Mouse (Mus musculus) layer of hippocampus, adult 11-12 months (tissue): Measurements from ENCODE around the gene C530008M17Rik.

Experiments
- DNase-seq: peaks from one replicate; pipeline ENCODE4 v3.0.0; 2022; ENCODE audit warnings: low spot score

C530008M17Rik gene

DNA sequence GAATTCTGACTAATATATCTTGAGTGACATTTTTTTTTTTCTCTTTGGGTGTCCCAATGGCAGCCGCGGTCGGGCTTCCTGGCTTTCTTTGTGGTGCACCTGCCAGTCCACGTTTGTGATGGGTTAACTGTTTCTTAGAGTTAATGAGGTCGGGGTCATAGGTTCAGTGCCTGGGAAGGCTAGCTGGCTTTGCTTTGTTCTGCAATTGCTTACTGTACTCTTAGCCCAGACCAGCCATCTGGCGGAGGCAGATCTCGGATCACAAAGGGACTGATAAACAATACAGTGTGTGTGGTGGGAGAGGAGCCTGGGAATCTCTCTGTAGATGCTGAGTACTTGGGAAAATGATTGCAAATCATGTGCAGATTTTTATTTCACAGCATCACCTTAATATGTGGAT, 9.1 kb downstream of the C530008M17Rik start:
- no peak for DNase-seq

DNA sequence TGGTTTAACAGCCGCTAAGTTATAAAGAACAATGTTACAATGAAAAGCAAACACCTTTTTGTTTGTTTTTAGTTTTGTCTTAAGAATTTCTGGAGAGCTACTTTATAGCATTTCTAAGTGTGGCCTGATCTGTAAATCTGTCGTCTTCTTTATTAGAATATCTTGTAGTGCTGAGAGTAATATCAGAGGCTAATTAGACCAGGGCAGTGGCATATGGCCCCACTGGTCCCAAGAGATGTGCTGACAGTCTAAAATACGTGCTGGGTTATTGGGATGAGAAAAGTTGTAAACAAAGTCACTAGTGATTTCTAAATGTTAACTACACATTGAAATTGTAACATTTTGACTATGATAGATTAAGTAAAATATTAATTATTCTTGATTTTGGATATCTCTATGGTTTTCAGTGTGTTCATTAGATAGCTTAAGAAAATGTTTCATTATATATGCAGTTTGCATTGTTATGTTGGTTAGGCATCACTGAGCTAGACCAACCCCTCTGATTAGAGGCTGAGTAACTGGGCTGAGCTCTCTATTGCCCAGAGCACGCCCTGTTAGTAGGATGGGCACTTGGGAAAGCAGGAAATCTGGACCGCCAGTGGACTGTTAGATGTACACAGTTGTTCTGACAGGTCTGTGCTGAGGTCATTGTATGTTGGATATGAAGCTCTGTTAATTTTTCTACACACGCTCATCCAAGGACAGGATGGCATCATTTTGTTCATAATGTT, 9.9 kb downstream of the C530008M17Rik start:
- no peak for DNase-seq

DNA sequence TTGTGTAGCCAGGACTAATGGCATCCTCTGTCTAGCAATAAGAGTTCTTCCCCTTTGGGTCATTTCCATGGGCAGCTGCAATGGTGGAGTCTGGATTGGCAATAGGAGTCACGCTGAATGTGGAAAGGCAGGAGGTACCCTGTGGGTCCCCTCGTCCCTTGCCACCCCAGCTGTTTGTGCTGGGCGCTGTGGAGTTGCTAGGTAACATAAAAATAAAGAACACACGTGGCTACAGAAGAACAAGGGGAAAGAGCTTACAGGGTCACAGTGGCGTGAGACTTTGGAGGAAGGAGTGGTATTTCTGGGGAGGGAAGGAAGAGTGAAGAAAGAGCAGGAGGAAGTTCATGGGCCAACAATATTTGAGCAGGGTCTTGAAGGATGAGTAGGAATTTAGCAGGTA, 11.8 kb downstream of the C530008M17Rik start:
- DNase-seq, result no peak

DNA sequence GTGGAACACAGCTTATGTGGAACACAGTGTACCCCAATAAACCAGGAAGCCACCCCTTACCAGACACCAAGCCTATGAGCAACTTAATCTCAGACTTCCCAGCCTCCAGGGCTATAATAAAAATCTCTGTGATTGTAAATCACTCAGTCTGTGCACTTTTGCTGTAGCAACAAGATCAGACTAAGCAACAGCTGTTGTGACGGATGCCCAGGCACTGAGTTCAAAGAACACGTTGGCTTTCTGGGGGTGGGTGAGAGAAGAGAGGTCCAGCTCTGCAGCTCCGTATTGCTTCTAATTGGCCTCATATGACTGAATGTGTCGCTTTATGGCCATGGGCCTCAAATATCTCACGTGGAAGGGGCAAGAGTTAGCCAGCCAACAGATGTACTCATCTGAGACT, 12.2 kb downstream of the C530008M17Rik start:
- DNase-seq, result no peak

DNA sequence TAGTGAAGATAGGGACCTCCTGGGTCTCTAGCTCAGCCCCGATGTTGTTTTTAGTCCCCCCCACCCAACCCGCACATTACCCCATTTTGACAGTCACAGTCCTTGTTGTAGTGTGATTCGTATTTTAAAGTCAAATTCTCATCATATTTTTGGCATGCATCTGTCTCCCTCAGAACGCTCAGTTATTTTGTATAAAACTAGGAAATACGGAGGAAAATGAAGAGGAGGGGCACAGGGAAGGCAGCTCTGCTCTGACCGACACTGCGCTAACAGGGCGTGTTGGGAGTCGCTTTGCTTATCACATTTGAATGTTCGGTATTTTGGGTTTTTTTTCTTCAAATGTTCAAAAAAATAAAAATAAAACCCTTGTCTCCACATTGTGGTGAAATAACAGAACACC, 13.9 kb downstream of the C530008M17Rik start:
- no peak for DNase-seq

DNA sequence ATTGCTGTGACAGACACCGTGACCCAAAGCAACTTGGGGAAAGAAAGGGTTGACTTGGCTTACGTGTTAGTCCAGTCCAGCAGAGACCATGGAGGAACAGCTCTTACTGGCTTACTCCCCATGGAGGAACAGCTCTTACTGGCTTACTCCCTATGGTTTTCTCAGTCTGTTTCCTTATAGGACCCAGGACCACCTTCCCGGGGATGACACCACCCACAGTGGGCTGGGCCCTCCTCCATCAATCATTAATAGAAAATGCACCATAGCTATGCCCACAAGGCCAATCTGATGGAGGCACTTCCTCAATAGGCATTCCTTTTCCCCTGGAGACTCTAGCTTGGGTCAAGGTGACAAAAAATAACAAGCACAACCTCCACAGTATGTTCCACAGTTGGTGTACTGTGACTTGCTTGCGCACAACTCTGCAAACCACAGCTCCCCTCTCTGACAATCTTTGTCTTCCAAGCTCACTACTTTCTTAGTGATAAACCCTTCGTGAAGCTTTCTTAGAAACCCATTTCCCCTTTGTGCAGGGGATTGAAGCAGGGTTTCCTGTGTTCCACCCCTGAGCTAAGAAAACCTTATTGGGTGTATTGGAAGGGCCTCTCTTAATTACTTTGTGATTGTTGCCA, 17.8 kb downstream of the C530008M17Rik start:
- DNase-seq, result no peak

DNA sequence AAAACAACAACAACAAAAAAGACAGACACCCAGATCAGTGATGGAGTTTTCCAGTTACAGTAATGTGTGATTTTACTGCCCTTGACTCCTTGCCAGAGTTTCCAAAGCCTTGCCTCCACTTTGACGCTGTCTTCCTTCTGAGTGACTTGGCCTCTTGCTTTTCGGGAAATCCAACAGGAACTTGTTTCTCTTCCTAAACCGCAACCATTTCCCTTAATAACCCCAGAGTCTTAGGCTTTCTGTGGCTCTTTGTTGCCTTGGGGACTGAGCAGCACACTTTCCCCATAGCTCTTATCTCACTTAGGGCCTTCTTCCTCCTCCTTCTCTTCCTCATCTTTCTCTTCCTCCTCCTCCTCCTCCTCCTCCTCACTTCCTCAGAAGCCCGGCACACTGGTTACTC, 19.1 kb downstream of the C530008M17Rik start:
- no peak for DNase-seq

DNA sequence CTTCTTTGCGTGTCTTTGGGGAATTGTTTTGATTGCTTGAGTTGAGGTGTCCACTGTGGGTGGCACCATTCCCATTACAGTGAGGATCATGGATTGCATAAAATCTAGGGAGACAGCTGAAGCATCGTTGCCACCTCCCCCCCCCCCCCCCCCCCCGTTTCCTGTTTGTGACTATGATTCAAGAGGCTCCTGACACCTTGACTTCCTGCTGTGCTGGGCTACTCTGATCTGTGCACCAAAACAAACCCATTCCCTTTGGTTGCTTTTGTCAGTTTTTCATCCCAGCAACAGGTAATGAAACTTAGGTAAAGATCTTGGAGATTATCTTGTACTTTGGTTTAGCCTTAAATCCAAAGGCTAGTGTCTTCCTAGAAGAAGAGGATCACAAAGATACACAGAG, 24.6 kb downstream of the C530008M17Rik start:
- no peak for DNase-seq

DNA sequence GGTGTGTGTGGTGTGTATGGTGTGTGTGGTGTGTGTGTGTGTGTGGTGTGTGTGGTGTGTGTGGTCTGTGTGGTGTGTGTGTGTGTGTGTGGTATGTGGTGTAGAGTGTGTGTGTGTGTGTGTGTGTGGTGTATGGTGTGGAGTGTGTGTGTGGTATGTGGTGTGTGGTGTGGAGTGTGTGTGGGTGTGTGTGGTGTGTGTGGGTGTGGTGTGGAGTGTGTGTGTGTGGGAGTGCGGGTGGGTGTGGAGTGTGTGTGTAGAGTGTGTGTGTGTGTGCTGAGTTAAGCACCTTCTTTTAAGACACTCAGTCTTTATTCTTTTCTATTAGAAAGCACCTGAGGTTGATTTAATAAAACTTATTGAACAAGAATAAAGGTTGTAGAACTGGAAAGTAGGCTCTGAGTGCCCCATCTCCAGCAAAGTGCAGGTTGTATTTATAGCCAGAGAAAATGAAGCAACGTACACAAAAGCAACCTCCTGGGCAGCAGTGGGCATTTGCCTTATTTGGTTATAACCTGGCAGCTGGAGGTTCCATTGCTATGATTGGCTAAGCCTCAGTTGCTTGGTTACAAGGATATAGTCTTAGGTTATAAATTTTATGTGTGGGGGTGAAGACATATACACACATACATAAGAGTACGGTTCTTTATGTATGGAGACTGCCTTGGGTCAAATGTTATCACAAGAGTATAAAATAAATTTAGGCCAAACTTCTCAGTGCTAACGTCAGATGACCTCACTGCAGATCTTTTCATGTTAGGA, 25.8 kb downstream of the C530008M17Rik start:
- DNase-seq, result no peak

DNA sequence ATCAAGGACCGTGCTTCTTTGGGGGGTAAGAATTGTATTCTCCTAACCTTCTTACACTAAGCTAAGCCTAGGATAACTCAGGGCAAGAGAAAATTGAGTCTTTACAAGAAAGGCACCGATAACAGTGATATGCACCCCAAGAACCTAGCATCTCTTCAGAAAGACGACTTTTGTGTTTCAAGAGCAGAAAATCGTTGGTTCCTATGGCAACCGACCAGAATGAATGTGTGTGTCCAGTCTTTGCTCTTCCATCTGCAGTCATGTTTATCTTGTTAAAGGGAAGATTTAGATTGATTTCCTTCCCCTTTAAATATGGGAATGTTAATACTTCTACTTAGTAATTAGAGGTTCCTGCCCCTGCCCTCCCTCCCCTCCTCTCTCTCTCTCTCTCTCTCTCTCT, 27.1 kb downstream of the C530008M17Rik start:
- no peak for DNase-seq

DNA sequence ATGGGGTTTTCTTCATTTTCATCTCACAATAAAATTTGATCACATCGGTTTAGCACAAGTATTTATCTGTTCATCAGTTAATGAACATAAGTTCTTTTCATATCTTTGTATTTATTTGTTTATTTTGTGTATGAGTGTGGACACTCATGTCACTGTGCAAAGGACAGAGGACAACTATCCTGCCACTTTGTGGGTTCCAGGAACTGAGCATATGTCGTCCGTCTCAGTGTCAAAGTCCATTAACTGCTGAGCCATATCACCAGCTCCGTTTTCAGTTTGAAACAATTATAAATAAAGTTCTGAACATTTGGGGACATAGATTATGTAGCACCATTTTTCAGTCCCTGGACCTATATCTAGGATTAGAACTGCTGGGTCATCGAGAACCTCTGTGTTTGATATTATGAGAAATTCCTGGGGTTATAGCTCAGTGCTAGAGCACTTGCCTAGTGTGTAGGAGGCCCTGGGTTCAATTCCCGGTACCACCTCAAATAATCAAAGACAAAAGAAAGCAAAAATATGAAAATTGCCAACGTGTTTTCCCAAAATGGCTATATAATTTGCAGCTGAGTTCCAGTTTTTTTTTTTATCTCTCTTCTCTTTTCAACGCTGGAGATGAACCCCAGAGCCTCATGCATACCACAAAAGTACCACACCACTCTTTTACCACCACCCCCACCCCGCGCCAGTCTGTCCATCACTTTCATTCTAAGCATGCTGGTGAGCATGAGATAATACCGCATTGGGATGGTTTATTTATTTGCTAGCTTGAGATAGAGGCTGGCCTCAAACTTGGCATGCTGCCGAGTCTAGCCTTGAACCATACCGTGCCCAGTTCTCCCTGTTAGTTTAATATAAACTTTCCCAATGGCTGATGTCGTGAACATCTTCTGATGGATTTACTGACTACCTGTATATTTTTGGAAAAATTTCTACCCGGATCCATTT, 28.6 kb downstream of the C530008M17Rik start:
- DNase-seq, result no peak

DNA sequence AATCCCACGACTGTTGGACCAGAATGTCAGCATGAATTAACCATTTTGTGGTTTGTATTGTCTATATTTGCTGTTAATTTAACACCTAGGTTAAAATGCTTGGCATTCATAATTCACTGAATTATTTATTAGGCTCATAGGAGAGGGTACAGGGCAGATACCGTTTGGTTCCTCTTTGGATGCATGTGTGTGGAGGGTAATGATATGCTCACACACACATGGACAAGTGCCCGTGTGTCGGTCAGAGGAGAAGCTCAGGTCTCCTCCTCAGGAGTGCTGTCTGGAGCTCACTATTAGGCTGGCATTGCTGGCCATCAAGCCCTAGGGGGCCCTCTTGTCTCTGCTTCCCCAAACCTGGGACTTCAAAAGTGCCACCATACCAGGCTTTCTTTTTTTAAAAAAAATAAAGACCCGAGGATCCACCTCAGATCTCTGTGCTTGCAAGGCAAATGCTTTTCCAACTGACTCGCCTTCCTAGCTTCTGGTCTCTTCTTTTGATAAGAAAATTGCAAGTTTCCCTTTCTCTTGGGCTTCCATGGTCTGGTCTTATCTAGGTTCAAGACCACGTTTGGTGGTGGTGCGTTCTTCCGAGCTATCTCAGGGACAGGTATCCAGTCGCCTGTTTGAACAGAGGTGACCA, 31.8 kb downstream of the C530008M17Rik start:
- DNase-seq, result no peak

DNA sequence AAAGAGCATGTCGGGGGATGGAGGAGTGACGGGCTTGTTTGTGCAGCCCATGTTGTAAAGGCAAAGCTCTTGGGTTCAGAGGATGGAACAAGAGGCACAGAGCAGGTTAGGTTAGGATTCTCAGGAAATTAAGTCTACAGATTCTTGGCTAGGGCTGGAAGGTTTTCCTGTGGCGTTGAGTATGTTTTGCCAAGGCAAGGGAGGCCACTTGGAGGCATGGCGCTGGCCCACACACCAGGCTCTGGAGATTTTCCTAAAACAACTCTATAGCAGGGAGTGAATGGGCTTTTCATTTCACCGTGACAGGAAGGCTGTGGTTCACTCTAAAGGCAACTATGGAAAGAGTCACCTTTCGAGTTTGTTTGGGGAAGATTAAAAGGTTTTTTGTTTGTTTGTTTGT, 32.3 kb downstream of the C530008M17Rik start:
- no peak for DNase-seq

DNA sequence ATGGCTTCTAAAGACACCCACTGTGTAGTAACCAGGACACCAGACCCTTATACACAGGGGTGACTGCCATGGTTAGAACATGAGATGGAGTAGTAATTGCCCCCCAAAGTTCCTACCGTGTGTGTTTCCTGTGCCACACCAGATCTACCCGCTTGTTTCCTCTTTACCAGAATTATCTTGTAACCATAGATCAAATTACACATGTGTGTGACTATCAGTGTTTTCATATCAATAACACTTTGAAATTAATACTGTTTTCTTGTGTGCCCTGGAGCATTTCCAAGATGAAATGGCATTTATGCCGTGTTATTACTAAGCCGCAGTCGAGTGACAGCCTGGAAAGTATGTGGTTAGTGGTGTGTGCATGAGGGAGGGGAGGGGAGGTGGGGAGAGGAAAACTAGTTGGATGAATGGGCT, 33.9 kb downstream of the C530008M17Rik start:
- no peak for DNase-seq

DNA sequence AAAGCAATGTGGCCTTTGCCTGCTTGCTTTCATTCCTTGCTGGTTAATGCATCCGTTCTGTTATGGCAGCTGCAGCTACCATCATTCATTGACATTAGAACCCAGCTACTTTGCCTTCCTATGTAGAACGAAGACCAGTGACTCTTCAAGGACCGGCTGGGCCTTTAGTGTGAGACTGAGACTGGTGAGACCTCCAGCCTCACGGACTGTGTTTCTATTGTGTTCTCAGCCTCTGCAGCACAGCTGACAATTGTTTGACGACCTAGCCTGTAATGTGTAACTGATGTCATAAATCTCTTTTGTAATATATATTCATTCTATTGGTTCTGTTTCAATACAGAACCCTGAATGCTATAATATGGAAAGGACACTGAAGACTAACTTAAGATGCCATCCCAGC, 34.9 kb downstream of the C530008M17Rik start:
- DNase-seq, result no peak

DNA sequence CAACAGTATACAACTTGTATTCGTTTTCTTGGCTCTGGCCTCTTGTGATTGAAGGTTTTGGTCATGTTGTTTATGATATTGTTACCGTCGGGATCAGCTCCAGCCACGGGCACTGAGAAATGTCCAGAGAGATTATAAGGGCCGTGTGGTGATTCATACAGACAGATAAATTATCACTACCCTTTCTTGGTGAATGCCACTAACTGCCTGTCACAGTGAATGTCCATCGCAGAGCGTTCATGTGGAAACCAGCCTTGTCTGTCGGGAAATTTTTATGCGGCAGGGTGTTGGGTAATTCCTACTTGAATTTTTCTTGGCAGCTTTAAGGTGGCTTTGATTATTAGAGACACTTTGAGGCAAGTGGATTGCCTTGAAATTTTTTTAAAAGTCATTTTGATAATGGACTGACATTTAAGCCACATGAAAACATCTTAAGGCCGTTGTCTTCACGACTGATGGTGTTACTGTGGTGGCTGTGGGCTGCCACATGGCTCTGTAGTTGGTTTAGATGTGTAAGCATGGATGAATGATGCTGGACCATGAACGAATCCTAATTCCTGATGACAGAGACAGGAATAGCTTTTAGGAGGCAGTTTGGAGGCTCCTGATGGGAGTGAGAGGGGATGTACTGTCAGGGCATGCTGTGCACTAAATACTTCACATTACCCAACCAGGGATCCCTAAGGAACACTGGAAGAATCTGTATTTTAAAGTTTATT, 35.6 kb downstream of the C530008M17Rik start:
- no peak for DNase-seq

DNA sequence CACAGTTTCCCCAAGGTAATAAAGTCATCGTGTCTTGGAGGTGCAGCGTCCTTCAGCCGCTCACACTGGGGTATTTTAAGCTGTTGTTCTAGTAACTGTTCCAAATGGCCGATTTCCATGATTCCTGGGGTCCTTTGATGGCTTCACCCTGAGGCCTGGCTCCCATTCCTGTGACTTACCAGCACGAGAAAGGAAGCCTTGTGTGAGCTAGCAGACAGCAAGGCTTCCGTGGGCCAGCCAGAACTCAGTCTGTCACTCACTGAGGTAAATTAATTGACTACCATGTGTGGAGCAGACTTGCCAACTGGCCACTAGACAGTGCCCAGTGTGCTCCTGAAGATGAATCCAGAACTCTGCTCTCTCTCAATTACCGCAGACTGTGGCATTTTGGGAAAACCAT, 41.2 kb downstream of the C530008M17Rik start:
- no peak for DNase-seq

DNA sequence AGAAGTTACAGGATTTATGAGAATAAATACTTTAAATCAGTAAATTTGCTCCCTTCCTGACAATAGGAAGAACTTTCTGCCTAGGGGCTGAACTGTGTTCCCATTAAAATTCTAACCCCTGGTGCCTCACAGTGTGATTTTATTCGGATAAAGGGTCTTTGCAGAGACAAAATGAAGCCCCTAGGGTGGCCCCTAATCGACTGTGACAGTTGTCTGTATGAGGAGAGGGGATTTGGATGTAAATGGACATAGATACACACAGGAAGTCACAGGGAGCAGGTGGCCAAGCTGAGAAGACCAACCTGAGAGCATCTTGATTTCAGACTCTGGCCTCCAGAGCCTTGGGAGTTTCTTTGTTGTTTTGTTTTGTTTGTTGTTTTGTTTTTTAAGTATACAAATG, 41.9 kb downstream of the C530008M17Rik start:
- no peak for DNase-seq

DNA sequence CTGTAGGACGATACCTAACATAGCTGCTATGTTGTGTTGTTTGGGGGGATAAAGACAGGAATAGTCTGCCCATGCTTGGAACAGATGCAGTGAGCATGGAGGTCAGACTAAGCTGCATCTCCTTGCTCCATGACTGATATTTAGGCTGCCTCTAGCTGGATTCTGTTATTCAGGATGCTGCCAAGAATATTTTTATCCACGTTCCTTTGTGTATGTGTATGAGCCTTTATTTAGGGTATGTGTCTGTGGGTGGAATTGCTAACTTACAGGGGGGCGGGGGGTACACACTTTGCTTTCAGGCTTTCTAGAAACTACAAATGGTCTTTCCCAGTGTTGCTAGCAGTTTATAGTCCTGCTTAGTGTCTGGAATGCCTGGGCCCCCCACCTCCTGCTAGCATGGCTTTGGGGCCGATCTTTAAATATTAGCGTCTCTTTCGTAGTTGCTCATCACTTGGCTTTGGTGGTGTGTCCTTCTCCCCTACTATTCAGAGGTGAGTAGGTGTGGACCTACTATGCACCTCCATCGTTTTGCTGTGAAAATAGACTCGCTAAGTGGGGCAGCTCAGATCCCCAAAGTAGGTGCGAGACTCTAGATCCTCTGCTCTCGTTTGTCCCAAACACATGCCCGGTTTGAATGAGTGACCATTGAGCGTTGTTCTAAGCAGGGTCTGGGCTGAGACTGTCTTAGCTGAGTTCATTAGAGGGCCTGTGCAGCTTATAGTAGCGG, 45.0 kb downstream of the C530008M17Rik start:
- DNase-seq, result no peak

DNA sequence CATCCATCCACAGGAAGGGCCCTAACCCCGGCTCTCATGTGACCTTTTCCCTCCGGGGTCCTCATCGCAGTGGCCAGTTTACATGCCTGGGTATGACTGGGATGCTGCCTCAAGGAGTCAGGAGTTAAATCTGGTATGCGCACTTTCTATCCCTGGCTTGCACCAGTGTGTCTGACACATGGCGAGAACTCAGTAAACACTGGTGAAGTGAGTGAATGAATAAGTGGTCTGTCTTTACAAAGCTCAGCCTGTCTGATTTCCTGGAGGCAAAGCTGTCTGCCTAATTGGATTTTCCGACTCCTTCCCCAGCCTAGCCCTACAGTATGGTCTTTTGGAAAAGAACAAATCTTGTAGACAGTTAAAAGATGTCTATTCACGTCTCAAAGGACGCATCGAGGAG, 45.8 kb downstream of the C530008M17Rik start:
- DNase-seq, result no peak
